Mouse (Mus musculus) MEL-GATA-1-ER (cell line): ENCODE measurements around the gene Erc2.

Source experiments
- DNase-seq: peaks from one replicate; pipeline ENCODE4 v3.0.0-alpha.2; 2012; ENCODE audit warnings: low read depth; ENCODE audit errors: extremely low read depth

The Erc2 gene

DNA sequence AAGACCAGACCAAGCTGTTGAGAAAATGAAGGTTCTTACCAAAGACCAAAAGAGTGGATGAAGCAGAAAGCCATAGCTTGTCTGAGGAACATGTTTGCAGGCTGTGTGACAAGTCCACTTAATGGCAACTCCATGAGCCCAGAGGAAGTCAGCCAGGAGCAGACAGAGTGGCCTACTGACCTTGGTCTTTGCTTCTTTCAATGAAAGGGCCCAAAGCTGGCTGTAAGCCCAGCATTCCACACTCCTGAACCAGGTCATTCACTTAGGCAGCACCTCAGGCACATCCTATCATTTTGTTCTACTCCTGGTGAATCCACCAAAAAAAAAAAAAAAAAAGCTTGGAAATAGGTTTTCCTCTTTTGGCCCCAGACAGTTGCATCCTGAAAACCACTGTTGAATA is 664.3 kb downstream of the Erc2 start:
- DNase-seq, result no peak

DNA sequence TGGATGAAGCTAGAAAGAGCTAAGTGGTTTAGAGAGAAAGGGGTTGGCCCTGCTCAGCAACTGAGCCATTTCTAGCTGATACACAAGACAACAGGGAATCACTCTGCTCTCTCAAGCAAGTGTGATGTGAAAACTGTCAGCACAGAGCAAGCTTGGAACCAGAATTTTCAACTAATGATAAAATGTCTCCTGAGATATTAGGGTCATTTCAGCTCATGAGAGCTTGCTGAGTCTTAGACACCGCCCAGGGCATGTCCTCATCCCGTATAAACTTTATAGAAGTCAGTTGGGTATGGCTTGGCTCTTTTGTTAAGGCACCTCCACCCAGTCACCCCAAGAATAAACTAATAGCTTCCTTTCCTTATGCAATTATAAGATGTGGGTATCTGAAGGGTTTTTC is 666.0 kb downstream of the Erc2 start:
- DNase-seq, result no peak

DNA sequence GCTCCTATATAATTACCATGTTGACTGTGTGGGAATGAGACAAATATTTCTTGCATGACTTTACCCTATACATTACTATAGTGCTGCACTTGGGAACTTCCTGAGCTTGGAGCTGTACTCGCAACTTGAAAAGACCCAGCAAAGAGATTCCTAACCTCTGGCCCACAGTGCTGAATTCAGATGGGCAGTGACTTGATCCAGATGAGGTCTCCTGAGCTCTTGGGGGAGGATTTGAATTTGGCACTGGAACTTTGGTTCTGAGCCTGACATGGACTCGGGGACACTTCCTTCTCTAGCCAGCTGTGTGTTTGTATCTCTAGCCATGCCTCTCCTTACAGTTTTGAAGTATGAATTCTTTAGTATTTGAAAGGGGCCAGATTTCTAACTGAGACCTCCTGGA is 666.7 kb downstream of the Erc2 start:
- DNase-seq, result no peak

DNA sequence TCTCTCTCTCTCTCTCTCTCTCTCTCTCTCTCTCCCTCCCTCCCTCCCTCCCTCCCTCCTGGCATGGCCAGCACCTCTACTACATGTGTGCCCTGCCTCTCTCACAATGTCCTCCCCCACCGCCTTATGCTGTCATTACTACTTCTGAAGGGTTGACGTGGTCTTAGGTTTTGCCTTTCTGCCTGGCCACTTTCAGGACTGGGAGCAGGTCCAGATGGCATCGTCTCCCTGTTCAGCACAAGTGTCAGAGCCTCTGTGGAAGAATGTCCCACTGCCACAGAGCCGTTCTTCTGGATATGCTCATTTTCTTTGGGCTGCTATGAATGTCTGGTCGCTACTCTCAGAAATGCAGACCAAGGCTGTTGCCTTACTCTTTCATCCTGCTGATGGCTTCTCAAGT is 671.7 kb downstream of the Erc2 start:
- no peak for DNase-seq

DNA sequence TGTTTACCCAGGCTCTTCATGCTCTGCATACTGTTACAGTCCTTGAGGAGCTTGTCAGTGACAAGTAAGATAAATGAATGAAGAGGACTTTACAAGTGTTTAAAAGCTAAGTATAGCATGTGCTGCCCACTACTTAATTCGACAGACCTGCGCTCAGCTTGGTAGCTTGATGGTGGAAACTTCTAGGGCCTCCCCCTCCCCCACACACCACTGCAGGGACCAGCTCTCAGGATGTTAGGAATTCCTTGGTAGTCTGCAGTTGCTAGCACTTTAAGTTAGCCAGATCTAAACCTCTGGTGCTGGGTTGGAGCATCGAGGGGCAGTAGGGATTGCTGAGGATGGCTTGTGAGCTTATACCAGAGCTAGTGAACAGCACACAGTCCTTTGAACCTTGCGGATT is 672.9 kb downstream of the Erc2 start:
- no peak for DNase-seq

DNA sequence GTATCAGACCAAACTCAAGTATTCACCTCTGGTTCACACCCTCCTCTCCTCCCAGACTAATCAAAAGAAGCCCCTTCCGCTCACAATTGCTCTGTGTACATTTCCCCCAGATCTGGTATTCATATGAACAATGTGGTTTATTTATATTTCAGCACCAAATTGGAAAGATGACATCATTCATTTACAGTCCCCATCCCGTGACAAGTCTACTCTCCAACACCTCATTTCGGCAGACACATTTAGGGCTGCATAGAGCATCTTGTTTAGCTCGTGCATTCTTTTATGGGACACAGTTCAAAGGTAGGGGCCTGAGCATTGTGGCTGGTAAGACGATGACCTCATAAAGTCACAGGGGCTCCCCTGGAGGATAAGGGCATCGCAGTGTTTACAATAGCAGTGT is 677.9 kb downstream of the Erc2 start:
- DNase-seq, result no peak

DNA sequence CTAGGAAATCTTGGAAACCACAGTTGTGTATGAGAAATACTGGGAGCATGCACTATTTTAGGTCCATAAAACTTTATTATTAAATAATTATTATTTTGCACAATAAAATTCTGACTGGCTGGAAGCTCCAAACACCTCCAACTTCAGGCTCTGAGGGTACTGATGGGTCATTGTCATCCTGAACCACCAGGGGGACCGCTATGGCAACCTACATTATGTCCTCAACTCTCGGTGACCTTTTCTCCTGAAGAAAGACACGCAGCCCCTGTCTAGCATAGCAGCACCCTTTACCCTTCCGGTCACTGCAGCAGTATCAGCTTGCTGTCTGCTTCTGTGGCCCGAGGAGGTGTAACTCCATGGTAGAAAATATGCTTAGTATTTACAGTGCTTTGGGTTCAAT is 679.0 kb downstream of the Erc2 start:
- no peak for DNase-seq

DNA sequence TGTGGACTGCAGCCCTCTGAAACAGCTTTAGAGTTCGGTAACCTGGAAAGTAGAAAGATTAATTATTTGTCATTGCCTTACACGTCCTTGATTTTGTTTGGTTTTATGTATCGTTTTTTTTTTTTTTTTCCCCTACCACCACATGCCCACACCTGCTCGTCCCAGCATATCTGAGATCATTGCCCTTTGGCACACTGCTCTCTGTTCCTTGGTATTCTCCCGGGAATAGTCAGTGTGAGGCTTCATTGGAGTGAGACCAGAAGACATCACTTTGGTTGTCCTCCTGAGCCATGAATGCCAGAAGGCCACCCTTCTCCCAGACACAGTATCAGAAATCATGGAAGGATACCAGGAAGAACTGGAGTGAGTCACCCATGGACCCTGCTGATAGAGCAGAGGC is 681.9 kb downstream of the Erc2 start:
- DNase-seq, result no peak

DNA sequence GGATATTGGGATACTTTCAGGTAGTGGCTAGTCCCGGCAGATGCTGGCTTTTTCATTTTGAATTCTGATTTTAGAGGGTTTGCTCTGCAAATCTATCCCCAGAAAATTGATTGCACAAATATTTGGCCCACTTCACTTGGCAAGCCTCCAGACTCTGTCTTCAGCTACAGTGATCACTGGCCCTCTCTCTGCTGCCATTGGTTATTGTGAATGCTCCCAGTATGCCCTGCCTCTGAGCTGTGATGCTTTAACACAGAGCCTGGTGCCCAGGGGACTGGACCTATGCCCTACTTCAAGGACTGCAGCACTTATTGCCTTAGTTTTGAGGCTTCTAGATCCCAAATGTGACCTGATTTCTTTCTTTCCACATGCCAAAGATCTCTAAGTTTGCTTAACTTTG is 686.4 kb downstream of the Erc2 start:
- no peak for DNase-seq

DNA sequence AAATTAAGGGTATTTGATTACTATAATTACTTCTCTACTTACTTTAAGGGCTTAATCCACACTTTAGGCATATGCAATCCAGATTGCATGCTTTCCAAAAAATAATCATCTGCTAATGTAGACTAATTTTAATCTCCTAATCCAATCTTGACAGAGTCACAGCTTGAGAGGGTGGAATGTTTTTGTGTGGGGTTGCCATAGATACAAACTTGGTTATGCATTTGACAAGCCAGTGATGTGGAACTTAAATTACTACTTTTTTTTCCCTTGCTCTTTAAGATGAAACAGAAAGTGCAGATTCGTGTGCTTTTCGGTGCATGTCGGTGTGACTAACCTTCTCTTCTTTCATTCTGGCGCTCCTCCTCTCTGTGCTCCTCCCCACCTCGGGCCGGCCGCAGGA is 694.6 kb downstream of the Erc2 start:
- no peak for DNase-seq

DNA sequence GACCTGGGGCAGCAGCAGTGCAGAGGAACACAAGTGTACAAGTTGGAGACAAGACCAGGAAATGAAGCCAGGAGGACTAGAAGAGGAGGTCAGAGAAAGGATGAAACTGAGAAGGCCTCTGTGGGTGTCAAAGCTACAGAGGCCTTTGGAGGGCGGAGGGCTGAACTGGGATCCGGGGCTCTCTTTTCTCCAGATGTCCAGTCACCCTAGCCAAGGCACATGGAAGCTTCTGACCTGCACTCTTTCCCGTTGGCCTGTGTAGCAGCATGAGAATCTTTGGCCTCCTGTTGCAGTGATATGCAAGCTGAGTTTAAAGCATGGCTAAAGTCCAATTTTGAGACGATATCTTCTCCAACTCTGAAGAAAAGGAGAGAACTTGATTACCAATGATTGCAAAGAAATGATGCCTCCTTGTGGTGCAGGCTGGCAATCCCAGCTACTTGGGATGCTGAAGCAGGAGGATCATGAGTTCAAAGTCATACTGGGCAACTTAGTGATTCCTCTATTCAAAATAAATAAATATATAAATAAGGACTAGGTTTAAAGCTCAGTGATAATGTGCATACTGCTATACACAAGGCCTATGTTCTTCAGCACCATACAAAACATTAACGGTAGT is 699.8 kb downstream of the Erc2 start:
- no peak for DNase-seq

DNA sequence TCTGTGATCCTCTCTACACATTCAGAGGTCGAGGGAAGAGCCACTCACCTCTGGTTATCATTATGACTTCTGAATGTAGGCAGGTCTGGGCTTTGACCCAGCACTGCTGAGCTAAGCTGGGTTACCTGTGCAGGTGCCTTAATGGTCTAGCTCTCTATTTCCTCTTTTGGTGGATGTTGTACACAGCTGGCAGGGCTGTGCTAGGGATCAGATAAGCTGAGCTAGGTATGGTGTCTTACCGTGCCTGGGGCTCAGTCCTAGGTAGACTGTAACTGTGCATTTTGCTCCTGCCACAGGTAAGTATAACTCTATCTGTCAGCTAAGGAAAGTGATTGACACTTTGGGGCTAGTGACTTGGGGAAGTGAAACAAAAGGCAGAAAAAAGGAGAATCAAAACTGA is 701.0 kb downstream of the Erc2 start:
- no peak for DNase-seq

DNA sequence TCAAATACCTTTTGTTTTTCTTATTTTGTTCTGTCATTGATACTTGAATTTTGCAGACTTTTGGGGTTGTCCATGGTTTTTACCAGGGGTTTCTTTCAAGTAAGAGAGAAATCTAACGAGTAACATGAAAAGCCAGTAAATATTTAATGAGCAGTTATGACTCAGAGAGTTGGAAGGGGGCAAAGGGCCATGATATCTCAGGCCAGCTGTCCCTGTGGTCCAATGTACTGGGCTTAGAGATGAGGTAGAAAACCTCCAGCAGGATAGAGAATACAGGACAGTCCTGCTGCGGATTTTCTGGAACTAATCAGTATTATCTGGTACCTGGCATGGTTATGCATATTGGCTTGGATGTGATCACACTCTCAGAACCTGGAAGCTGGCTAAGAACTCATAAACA is 701.5 kb downstream of the Erc2 start:
- DNase-seq, result no peak

DNA sequence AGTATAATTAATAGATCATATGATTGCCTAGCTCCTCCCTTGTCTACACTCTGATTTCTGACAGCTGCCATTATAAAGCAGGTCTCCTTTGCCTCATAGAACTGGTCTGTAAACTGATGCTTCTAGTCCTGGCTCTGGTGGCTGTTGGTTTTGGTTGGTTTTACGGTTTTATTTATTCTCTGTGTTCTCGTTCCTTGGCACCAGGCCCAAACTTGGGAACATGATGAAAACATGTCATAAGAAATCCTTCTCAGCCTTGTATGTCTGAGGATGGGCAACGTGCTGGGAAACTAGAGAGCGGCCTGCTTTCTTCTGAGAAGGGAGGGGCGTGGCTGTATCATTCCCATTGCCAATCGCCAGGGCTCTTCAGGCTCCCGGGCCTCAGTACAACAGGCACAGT is 704.2 kb downstream of the Erc2 start:
- DNase-seq, result no peak

DNA sequence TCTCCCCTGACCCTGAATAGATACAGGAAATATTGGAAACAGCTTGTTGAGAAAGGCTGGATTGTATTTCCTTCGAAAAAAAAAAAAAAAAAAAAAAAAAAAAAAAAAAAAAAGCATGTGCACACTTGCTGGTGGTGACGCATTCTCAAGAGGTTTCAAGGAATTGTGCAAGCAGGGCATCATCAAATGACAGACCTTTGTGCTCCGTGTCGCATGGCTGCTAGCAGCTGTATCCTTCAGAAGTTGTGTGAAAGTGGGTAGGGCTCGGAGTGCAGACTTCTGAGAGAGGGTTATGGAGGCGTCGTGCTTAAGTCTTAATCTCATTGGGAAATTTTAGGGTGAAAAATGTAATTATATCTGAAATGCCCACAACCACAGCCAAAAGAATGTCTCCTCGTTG is 706.3 kb downstream of the Erc2 start:
- DNase-seq, result no peak

DNA sequence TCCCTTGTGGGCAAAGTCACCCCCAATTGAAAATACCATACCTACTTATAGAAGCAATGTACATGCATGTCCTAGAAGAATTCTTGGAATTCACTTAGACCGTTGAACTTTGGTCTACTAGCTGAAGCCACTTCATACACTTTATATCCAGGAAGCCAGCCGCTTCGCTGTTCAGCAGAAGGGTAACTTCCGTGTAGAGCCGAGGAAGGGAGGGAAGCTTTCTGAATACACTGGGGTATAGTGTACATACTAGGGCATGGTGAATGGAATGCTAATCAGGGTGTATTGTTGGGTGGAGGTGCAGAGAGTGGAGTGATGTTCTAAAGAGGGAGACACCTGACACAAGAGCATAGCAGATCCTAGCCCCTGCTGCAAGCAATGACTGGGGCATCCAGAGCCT is 708.9 kb downstream of the Erc2 start:
- DNase-seq, result no peak

DNA sequence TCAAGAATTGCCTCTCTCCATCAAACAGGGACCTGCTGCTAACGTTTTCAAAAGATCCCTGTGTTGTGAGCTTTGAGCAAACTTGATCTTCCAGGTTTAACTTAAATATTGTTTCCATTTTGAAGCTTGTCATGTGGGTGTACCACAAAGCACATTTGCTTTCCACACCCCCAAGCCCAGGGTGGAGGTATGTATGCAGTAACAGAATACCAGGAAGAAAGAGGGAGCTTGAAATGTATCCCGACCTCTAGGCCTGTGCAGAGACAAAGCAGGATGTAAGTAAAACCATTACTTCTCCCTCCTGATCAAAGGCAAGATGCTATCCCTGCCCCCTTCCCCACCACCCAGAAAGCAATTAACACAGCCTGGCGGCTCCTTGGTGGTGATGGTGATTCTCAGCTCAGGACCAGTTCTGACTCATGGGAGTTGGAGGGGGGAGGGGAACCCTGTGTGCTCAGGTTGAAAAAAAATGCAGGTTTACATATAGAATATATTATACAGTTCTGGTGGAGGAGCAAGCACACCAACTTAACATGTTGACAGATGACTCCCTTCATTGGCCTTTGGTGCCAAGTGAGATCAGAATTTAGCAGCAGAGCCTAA is 710.2 kb downstream of the Erc2 start:
- no peak for DNase-seq

DNA sequence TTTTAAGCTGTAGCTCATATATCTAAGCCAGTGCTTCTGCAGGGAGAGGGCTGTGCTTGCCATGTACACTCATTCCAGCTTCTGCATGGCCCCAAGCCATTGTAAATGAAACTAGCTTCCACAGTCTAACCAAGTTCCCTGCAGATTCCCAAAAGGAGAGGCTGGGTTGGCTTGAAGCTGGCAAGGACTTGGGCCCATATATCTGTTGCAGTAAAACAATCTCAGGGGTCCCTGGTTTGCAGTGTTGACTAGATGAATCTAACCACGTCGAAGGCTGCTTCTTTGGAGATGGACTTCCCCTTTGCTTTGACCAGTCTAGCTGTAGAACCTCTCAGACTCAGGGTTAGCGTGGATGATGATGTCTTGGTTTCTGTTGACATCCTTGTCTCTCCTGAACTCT is 716.9 kb downstream of the Erc2 start:
- DNase-seq, result no peak

DNA sequence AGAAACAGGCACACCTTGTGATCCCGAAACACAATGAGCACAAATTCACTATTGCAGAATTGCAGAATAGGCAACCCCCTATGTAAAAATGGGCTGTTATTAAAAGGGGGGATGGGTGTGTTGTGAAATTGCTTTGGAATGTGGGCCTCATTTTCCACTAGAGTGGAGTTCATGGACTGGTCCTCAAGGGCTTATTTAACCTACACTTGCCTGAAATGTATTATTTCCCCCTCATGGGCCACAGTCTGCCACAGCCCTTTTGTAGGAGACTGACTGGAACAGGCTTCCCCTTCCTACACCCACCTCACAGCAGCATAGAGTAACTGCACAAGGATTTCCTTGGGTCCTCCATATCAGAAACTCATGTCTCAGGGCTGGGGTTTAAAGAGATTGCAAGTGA is 726.9 kb downstream of the Erc2 start:
- DNase-seq, result no peak

DNA sequence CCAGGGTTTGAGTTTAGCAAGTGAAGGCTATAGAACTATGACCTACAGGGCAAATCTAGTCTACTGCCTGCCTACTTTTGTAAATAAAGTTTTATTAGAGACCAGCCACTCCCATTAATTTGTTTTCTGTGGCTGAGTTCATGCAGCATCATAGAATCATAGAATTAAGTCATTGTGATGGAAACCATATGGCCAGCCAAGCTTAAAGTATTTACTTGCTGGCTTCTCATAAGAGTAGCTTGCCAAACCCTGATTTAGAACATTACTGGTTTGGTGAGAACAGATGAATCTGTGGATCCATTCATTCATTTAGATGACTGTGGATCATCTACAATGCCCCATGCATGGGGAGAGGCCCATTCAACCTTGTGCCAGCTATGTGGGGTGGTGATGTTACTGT is 733.8 kb downstream of the Erc2 start:
- no peak for DNase-seq

DNA sequence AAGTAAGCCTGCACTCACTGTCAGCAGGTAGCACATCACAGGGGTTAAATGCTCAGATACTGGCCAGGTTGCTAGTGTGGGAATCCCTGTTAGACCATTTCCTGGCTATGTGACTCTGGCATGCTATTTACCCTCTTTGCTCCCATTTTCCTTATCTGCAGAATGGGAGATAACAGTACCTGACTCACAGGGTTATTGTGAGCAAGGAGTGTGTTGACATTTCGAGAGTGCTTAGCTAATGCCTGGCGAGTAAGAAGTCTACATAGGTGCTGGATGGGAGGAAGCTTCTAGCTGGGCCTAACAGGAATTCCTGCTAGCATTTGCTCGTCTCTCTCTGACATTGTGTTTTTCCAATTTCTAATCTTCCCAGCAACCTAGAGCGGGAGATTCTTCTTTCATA is 737.3 kb downstream of the Erc2 start:
- no peak for DNase-seq

DNA sequence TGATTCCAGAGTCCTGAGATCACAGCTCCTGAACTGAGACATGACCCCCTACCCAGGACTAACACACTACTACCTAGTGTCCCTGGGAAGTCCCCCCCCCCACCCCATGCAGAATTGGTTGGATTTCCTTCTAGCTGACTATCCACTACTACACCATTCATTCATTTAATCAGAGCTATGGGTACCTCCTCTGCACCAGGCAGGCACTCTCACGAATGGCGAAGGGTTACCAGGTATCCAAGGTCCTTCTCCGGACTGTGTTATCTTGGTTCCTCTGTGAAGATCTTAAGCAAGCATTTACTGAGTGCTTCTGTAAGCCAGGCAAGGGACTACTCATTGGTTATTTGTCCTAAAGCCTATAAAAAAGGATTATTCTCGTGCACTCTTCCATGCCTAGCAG is 737.8 kb downstream of the Erc2 start:
- no peak for DNase-seq

DNA sequence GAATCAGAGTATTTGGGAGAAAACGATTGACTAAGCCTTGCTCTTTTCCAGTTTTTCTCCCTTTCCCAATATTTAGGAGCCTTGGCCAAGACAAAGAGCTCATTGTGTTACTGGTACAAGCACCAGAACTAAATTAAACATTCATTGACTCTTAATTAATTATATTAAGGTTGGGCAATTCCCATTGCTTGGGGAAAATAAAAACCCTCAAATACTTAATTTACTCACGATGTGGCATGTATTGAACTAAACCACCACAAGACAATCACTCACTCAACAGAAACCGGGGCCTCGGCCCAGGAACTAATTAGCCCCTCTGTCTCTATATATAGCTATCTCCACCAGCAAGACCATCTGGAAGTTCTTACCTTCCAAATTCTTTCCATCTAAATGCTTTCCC is 740.1 kb downstream of the Erc2 start:
- DNase-seq, result no peak

DNA sequence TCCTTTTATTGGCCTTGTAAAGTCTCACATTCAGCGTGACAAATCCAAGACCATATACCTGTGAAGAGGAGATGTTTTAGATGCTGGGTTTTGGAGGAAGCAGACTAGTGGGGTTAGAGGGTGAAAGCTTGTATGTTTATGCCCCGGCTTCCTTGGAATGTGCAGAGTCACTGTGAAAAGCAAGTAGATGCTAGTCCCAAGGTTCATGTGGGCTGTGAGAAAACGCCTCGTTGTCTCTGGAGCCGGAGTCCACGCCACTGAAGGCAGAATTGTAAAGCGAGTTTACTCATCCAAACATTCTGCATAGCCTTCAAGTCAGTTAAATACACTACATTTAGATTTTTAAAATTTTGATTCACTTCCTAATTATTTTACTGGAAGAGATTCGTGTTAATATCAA is 748.5 kb downstream of the Erc2 start:
- no peak for DNase-seq
